Mouse (Mus musculus) MN1 (cell line): Measurements from ENCODE around the gene Ifitm3.
"Not testable (repeated sequence)": the region's sequence is repeated elsewhere in the genome, so short reads cannot be mapped to it uniquely, and the experiment has no call there.

Experiments
- DNase-seq: peaks from one replicate; pipeline ENCODE4 v3.0.0-alpha.2; 2016; ENCODE audit warnings: low spot score

Ifitm3 gene

GRCm38 (mm10) chr7:141000881-141001708, 9.5 kb downstream of the Ifitm3 start:
- DNase-seq: no peak

GRCm38 (mm10) chr7:140998853-140999700, 11.5 kb downstream of the Ifitm3 start:
- no peak for DNase-seq

- DNase-seq: no peak
Observed at GRCm38 (mm10) chr7:140997817-140998216, 12.8 kb downstream of the Ifitm3 start.

GRCm38 (mm10) chr7:140991117-140991689, 19.4 kb downstream of the Ifitm3 start:
- no peak for DNase-seq

- DNase-seq: no peak
Observed at GRCm38 (mm10) chr7:140990622-140991021, 19.9 kb downstream of the Ifitm3 start.

GRCm38 (mm10) chr7:140990185-140990584, 20.4 kb downstream of the Ifitm3 start:
- no peak for DNase-seq

GRCm38 (mm10) chr7:140989022-140989421, 21.5 kb downstream of the Ifitm3 start:
- no peak for DNase-seq

GRCm38 (mm10) chr7:140987182-140988138, 23.1 kb downstream of the Ifitm3 start:
- peak; percentile 13 for DNase-seq

- DNase-seq: no peak
Observed at GRCm38 (mm10) chr7:140982971-140983370, 27.6 kb downstream of the Ifitm3 start.

GRCm38 (mm10) chr7:140981704-140982103, 28.9 kb downstream of the Ifitm3 start:
- no peak for DNase-seq

GRCm38 (mm10) chr7:140976720-140977119, 33.9 kb downstream of the Ifitm3 start:
- not testable (repeated sequence) for DNase-seq

GRCm38 (mm10) chr7:140975465-140975864, 35.1 kb downstream of the Ifitm3 start:
- no peak for DNase-seq

GRCm38 (mm10) chr7:140974940-140975339, 35.6 kb downstream of the Ifitm3 start:
- DNase-seq: no peak

- DNase-seq: no peak
Observed at GRCm38 (mm10) chr7:140973396-140974165, 37.0 kb downstream of the Ifitm3 start.

GRCm38 (mm10) chr7:140971479-140972171, 38.9 kb downstream of the Ifitm3 start:
- no peak for DNase-seq

GRCm38 (mm10) chr7:140970931-140971330, 39.6 kb downstream of the Ifitm3 start:
- no peak for DNase-seq

GRCm38 (mm10) chr7:140968710-140969109, 41.9 kb downstream of the Ifitm3 start:
- DNase-seq: not testable (repeated sequence)

GRCm38 (mm10) chr7:140967862-140968591, 42.5 kb downstream of the Ifitm3 start:
- no peak for DNase-seq

GRCm38 (mm10) chr7:140966921-140967320, 43.6 kb downstream of the Ifitm3 start, which contains the start of gene Ifitm1:
Gene Ifitm1, plus strand, starts transcription at chr7:140967221.
- no peak for DNase-seq
